Mouse (Mus musculus): ENCODE measurements around the gene Tmod2.
"Not testable (repeated sequence)": the region's sequence is repeated elsewhere in the genome, so short reads cannot be mapped to it uniquely, and the experiment has no call there.

Tmod2 gene

DNA sequence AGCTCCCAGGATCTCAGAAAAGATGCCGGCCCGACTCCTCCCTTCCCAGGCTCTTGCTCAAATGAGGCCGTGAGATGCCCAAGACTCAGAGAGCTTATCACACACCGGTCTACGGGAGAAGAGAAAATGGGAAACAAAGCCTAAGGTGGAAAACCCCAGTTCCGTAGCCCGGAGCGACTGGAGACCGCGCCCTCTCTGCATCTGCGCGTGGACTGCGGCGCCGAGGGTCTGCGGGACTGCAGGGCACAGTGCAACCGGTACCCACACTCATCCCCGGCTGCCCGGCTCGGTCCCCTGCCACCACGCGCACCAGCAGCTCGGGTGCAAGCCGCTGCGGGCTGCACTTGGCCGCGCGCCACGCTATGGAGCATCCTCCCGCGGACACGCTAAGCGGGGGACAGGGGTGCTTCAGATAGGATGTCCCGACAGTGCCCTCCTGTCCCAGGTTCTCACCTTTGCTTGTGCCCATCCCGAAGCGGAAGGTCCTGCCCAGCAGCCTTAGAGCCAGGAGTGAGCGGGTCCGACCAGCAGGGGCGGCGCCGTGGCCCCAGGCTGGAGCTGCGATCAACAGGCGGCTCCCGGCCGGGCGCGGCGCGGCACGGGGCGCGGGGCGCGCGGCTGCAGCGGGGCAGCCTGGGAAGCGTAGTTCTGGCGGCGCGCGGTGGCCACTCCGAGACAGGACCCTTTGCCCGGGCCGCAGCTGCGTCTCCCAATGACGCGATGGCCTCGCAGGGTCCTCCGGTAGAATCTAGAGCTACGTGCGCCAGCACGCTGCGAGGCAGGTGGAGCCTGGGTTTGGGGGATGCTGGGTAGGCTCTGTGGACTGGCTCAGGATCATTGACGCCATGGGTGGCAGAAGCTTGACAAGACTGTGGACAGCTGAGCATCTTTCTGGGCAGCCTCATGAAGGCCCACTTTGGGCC, at the start of gene Tmod2:
TSS of gene Tmod2 (minus strand) at position 755 of the 923 bp plus-strand sequence.
- DNase-seq (ENCODE audit: low spot score in 2 of 2) = no peak

DNA sequence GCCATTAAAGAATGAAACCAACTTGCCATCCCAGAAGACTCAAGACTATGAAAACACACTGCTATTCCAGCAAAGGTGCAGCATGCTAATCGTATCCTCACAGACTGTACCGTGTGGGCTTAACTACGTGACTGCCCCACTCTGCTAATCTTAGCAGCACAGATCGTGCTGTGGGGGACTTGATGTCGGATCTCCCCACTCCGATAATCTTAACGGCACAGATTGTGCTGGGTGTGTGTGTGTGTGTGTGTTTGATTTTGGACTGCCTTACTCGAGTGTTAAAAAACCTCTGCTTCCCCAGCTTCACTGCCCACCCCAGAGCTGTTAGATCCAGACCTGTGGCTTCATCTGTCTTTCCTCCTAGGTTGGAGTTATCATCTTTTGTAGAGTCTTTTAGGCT, 49.8 kb upstream of the Tmod2 start:
- DNase-seq (ENCODE audit: low spot score in 2 of 2) = no peak

DNA sequence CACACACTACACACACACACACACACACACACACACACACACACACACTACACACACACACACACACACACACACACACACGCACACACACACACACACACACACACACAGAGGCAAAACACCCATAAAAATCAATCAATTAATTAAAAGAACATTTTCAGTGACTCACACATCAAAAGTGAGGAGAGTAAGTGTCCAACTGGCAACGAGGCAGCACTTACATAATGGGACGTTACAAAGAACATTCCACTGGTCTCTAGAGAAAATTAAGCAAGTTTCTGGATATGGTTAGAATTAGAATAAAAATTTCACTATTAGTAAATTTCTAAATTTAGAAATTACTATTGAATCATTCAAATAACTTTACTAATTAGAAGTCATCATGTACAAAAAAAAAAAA, 45.3 kb upstream of the Tmod2 start:
- DNase-seq (ENCODE audit: low spot score in 2 of 2) = not testable (repeated sequence)

DNA sequence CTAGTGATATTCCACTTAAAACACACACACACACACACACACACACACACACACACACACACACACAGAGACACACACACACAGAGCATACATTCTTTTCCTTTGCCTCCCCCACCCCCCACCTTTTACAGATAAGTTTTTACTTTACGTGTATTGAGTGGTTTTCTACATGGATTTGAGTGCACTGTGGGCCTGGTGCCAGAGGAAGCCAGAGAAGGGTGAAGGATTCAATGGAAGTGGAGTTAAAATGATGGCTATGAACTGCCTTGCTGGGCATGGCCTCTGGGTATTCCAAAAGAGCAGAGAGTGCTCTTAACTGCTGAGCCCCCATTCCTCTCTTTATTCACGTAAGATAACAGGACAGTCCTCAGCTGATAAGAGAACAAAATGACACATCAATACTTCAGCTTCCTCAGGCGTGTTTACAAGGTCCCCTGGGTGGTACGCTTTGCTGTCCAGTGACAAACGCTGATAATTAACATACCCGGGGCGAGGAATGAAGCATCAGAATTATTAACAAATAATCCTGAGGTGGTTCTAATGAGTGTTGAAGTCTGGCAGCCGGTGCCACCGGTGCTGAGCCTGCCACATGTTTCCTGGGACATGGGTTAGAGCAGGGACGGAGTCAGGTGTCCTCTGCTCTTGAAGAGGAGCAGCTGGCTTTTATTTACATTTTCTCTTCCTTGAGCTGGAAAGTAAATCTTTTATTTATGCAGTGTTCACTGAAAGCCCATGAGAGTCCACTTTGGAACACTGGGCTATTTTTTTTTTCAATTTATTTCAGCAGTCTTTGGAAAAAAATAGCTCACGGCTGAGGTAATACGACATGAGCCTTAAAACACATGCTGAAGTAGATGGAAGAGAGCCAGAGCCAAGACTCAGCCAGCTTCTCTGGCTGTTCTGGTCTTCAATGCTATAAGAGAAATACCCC, 43.1 kb upstream of the Tmod2 start:
- no peak for DNase-seq (ENCODE audit: low spot score in 2 of 2)

DNA sequence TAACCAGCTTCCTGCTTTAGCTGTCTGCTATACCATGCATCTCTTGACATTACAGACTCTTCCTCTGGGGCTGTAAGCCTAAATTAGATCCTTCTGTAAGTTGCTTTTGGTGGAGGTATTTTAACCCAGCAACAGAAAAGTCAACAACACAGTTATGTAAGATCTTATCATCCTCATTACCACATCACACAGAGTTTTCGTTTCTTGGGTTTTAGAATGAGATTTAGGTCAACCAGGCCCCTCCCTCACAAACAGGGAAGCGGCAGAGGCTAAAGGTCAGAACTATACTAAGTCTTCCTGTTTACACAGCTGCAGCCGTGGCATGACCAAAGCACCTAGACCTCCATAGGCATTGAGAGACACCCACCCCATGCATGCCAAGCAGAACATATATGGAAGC, 34.3 kb upstream of the Tmod2 start:
- no peak for DNase-seq (ENCODE audit: low spot score in 2 of 2)

DNA sequence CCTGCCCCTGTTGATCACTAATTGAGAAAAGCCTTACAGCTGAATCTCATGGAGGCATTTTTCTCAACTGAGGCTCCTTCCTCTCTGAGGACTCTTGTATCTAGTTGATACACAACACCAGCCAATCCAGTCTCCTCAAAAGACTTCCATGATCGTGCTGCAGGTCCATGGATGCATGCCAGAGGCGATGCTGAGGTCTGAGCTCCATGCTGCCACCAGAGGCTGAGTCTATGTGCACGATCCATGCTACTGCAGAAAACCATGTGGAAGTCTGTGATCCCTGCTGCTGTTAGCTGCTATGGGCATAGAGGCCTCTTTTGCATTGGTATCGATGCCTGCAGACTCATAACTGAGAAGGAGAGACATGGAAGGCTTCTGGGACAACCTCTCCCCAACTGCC, 23.1 kb upstream of the Tmod2 start:
- DNase-seq (ENCODE audit: low spot score in 2 of 2) = no peak

DNA sequence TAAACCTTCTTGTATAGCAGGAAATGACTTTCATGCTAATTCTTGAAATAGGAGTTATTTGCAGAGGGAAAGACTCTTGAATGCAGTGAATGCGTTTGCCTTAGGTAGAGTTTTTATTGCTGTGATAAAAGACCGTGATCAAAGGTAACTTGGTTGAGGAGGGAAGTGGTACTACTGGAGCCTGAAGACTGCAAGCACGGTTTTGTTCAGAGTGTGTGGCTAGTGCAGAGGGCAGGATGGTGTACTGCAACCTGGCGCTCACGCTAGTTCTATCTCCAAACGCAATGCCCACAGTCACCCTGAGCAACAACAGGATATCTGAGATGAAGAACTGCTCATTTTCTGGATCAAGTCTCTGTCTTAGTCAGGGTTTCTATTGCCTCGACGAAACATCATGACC, 22.5 kb upstream of the Tmod2 start:
- no peak for DNase-seq (ENCODE audit: low spot score in 2 of 2)

DNA sequence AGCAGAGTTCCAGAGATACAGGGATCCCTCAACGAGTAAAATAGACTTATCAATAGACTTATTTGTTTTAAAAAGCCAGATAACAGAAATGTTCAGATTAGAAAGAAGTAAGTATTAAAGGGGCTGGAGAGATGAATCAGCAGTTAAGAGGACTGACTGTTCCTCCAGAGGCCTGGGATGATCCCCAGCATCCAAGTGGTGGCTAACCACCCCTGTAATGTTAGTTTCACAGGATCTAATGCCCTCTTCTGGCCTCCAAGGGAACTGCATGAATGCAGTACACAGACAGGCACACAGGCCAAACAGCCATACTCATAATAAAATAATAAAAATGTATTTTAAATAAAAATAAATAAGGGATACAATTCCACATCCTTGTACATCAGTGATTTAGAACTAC, 21.8 kb upstream of the Tmod2 start:
- DNase-seq (ENCODE audit: low spot score in 2 of 2) = no peak

DNA sequence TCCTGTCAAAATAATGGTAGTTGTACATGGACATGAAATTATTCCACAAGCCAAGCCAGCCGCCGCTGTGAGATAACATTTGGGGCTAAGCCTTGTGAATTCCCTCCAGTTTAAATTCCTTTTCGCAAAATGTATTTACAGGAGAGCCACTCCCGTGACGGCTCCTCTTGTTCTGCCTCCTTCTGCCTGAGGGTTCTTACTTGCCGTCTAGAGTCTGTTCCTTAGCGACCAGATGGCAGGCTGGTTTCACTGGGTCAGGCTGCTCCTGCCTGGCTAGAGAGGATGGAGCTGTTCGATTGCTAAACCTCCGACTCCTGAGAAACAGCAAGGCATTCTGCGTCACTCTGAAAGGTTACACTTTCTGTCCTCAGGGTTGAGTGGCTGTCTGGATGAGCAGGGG, 21.0 kb upstream of the Tmod2 start:
- DNase-seq (ENCODE audit: low spot score in 2 of 2) = no peak

DNA sequence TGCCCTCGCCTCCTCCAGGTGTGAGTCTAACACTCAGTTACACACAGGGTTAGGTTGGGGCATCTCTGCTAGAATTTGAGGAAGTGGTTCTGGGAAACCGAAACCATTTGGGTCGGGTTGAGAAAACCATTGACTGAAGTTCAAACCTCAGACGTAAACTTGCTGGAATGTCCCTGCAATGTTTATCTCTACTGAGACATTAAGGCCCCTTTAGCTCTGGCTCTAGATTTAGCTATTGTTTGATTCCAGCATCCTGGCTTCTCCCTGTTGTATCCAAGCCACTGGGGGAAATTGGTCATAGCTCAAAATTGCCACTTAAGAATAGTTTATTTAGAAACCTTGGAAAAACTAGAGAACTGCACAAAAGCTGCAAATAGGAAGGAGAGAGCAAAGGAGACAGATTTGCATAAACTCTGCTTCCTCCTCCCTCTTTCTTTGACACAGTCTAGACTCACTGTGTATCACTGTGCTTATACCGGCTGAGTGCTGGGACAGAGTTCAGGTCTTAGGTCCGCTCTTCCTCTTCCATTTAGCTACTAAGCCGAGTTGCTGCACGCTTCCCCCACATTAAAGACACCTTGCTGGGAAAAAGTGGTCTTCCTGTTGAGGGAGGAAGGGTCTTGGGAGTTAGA, 19.8 kb upstream of the Tmod2 start:
- DNase-seq (ENCODE audit: low spot score in 2 of 2) = no peak

DNA sequence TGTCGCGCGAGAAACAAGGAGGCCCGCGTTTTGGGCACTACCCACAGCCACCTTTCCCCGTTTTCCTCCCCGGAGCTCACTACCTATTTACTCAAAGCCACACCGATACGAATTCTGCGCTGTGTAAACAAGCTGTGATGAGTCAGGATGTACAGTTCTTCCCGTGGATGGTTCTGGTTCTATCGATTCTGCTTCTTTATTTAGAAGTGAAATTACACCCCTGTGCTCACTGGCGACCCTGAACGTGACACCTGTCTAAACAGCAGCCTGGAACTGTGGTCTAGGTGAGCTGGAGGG, 15.1 kb upstream of the Tmod2 start:
- DNase-seq (ENCODE audit: low spot score in 2 of 2) = no peak

DNA sequence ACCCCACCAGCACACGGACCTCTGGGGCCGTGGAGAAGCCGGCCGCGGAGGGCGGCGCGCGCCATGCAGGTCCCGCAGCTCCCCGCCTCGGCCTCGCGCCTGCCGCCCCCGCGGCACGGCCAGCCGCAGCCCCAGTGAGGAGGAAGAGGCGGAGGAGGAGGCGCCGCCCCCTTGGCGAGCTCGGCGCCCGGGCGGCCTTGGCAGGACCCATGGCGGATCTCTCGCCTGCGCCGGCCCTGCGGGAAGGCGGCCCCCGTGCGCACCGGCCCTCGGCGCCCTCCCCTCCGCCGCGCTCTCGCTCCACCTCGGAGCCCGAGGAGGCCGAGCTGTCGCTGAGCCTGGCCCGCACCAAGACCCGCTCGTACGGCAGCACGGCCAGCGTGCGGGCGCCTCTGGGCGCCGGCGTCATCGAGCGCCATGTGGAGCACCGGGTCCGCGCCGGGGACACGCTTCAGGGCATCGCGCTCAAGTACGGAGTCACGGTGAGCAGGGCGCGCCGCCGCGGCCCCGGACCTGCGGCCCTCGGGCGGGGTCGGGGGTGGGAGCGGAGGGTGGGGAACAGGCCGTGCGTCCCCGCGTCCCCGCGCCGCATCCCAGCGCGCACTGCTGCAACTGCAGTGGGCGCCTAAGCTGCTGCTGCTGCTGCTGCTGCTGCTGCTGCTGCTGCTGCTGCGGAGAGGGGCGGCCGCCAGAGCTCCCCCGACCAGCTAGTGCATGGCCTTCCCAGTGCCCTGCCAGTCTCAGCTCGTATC, 14.6 kb upstream of the Tmod2 start, which contains the start of gene Lysmd2:
TSS of gene Lysmd2 (plus strand) at position 186 of the 752 bp plus-strand sequence.
- peak; percentile 23 to 43 for DNase-seq (ENCODE audit: low spot score in 2 of 2)

DNA sequence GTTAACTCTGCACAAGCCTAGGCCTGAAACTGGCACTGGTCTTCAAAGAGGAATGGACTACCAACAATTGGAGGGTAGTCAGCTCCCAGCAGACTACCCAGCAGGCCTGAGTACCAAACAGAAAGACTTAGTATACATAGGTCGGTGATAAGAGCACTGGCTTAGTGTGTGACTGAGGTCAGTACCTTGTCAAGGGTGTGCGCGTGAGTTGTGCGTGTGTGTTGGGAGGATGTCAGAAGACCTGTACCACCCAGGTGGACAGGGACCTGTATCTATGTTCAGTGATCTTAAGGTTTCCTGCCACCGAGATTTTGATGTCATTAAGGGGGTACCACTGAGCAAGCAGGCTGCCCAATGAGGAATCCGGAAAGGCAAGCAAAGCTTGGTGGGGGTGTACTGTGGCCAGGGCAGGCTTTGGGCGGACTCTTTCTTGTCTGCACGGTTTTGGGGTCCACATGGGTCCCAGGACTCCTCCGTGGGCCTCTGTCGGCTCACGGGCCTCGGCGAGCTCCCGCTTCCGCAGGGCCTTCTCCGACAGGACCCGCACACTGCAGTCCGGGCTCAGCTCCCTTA, 13.9 kb upstream of the Tmod2 start:
- DNase-seq (ENCODE audit: low spot score in 2 of 2) = no peak

DNA sequence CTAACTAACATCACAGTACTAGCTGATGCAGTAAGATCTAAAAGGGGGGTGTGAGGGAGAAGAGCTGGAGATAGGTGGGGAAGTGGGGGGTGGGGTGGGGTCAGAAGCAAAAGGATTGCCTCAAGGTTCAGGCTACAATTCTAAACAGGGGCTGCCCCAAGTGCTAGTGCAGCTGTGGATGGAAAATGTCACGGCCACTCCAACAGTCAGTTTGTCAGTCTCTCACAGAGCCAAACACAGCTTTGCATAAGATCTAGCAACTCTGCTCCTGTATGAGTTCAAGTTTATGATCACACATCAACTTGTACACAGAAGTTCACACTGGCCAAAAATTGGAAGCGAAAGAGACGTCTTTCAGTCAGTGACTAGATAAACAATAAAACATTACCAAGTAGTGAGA, 10.3 kb upstream of the Tmod2 start:
- DNase-seq (ENCODE audit: low spot score in 2 of 2) = no peak

DNA sequence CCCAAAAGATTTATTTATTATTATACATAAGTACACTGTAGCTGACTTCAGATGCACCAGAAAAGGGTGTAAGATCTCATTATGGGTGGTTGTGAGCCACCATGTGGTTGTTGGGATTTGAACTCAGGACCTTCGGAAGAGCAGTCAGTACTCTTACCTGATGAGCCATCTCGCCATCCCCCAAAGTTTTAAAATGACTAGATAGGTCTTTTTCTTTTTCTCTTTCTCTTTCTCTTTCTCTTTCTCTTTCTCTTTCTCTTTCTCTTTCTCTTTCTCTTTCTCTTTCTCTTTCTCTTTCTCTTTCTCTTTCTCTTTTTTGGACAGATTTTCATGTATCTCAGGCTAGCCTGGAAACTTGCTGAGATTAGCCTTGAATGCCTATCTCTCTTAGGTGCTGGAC, 8.6 kb upstream of the Tmod2 start:
- DNase-seq (ENCODE audit: low spot score in 2 of 2) = not testable (repeated sequence)

DNA sequence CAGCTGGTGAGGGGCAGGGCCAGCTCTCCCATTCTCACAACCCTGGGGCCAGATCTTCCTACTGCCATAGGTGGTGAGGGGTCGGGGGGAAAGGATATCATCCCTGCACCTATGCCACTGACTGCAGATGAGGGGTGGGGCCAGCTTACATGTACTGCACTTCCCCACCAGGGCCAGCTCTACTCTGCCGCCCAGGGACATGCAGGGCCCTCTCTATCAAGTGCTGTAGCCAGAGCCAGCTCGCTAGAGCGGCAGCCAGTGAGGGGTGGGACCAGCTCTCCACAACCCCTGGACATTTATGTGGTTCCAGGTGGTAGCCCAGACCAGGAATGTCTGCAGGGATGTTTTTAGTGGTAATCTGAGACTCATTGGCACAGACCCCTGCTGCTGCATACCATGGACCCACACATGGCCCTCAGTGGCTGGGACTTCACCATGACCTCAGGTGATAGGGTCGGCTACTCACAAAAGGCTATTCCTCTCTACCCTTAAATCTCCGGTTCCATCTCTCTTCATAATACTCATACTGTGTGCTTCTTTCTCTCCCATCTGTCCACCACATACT, 7.8 kb upstream of the Tmod2 start:
- no peak for DNase-seq (ENCODE audit: low spot score in 2 of 2)

DNA sequence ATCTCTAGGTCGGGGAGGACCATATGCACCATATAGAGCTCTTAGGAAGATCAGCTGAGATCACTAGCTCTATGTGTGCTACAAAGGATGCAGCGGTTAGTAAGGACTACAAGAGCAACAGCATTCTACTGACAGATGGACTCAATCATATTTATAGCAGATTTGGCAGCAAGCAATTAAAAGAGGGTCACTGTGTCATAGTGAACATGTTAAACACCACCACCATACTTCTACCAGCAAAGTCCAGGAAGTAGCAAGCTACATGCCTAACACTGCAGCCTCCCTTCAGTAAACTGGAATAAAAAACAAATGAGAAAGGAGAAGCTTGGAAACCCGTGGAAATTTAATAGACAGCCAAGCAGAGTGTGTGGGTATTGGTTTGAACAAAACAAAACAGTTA, 5.4 kb upstream of the Tmod2 start:
- DNase-seq (ENCODE audit: low spot score in 2 of 2) = no peak

DNA sequence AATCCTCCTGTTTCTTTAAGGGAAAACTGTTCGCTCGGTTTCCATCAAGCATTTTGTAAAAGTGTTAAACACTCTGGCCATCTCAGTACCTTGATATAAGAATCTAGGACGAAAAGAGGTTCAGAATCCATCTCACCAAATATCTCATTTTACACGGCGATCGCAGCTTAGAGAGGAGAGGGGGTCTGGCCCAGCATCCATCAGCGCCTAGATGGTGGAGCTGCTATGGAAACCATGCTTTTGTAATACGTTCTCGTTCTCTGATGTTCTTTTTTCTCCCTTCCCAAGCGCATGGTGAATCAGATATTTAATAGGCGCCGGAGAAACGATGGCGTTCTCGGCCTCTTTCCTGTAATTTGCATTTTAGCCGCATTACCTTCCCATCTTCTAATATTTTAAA, 1.2 kb downstream of the Tmod2 start:
- DNase-seq (ENCODE audit: low spot score in 2 of 2) = no peak

DNA sequence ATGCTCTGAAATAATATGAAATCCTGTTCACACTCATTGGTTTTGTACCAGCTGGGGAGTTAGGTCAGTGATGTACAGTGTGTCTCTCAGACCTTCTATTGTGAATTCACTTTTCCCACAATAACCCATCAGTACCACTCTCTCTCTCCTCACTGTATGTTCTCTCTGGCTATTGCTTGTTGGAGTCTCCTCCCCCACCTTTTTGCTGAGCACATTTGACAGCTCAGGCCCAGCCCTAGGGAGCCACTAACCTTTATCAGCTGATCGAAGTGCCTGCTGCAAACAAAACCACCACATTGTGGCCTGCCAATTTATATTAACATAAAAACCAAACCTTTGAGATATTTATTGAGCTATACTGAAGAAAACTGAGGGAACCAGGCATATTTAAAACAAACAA, 1.6 kb downstream of the Tmod2 start:
- DNase-seq (ENCODE audit: low spot score in 2 of 2) = no peak

DNA sequence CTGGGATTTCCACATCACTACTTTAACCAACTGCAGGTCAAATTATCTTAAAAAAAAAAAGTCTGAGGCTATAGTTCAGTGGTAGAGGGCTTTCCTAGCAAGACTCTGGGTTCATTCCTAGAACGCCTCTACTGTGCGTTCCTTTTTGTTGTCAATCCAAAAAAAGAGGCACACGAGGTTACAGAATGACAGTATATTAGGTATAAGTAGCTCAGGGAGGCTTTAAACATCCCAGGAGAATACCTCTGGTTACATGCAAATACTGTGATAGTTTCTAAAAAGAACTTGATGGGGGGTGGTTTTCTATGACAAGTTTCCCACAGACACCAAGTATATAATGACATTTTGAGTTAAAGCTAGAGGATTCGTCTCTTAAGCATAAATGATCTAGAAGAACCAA, 3.6 kb downstream of the Tmod2 start:
- no peak for DNase-seq (ENCODE audit: low spot score in 2 of 2)

DNA sequence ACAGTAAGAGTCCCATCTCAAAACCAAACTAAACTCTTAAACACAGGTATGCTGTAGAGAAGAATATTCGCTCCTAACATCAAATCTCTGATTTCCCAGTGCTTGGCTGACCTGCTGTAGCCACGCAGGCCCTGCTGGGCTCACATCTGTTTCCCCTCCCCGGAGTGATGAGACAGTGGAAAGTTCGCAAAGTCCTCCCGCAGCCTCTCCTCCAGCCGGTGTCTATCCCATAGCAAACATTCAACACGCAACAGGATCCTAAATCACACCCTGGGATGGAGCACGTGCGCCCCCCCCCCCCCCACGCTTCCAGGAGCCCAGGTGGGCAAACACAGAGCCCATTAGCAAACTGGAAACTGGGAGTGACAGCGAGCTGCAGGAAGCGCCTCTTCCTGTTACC, 9.6 kb downstream of the Tmod2 start:
- DNase-seq (ENCODE audit: low spot score in 2 of 2) = no peak

All from spleen, postnatal 36 days (tissue).